Mouse (Mus musculus) kidney, embryonic 14.5 days (tissue): Measurements from ENCODE around the gene Itprip. TPM values are rescaled to one million over a fixed set of nuclear protein-coding genes. Genes with fewer than 3 reads are reported as not detected.

Experiments used
- ATAC-seq: fragments of 200-750 bp; cut with Nextera tagmentation; 2 replicates; pipeline ENCODE4 v1.8.0; 2017; ENCODE audit warnings: moderate number of reproducible peaks, mild to moderate bottlenecking, moderate TSS enrichment, moderate library complexity; ENCODE audit not compliant: low FRiP score, low TSS enrichment
- H3K27ac ChIP-seq: fragments of 300-500 bp; sonication (generic); 2 replicates; pipeline ENCODE4 v1.5.1; 2014; ENCODE audit warnings: low read depth, mild to moderate bottlenecking, low read length, moderate library complexity, mixed read lengths
- H3K27me3 ChIP-seq: fragments of 300-500 bp; sonication (generic); 2 replicates; pipeline ENCODE4 v1.6.1; 2014; ENCODE audit warnings: mild to moderate bottlenecking, low read length; ENCODE audit not compliant: control insufficient read depth, insufficient read depth
- H3K36me3 ChIP-seq: fragments of 300-500 bp; sonication (generic); 2 replicates; pipeline ENCODE4 v1.6.1; 2014; ENCODE audit warnings: low read length, mixed read lengths; ENCODE audit not compliant: control insufficient read depth, insufficient read depth
- H3K4me1 ChIP-seq: fragments of 300-500 bp; sonication (generic); 2 replicates; pipeline ENCODE4 v1.6.1; 2014; ENCODE audit warnings: low read length, mixed read lengths; ENCODE audit not compliant: control insufficient read depth, insufficient read depth
- H3K4me2 ChIP-seq: fragments of 300-500 bp; sonication (generic); replicated peaks from 2 replicates; pipeline ENCODE4 v1.6.1; 2014; ENCODE audit warnings: low read depth, mild to moderate bottlenecking, low read length
- H3K4me3 ChIP-seq: fragments of 300-500 bp; sonication (generic); 2 replicates; pipeline ENCODE4 v1.5.1; 2014; ENCODE audit warnings: mild to moderate bottlenecking, low read length
- H3K9ac ChIP-seq: fragments of 300-500 bp; sonication (generic); 2 replicates; pipeline ENCODE4 v1.6.1; 2014; ENCODE audit warnings: low read depth, mild to moderate bottlenecking, low read length, moderate library complexity
- H3K9me3 ChIP-seq: fragments of 300-500 bp; sonication (generic); 2 replicates; pipeline ENCODE4 v1.6.1; 2016; ENCODE audit warnings: low read length; ENCODE audit not compliant: control insufficient read depth
- WGBS: fragments of 180-500 bp; shearing (Covaris S2); extraction: QIAGEN DNeasy Blood & Tissue Kit; methylation state at CpG from one replicate; pipeline ENCODE4 v1.1.7; 2014; 5-methylcytosine and 5-hydroxymethylcytosine counted together
- polyA plus RNA-seq: library from polyadenylated mRNA; unstranded; fragments of >200 nt; fragmentation: Nextera tagmentation; extraction: Ambion mirVana; gene quantifications from 2 replicates; pipeline ENCODE4 v1.2.1, GENCODE M21; 2014

The Itprip gene
- polyA plus RNA-seq: 8.3 and 14.6 TPM in 2 replicates

DNA sequence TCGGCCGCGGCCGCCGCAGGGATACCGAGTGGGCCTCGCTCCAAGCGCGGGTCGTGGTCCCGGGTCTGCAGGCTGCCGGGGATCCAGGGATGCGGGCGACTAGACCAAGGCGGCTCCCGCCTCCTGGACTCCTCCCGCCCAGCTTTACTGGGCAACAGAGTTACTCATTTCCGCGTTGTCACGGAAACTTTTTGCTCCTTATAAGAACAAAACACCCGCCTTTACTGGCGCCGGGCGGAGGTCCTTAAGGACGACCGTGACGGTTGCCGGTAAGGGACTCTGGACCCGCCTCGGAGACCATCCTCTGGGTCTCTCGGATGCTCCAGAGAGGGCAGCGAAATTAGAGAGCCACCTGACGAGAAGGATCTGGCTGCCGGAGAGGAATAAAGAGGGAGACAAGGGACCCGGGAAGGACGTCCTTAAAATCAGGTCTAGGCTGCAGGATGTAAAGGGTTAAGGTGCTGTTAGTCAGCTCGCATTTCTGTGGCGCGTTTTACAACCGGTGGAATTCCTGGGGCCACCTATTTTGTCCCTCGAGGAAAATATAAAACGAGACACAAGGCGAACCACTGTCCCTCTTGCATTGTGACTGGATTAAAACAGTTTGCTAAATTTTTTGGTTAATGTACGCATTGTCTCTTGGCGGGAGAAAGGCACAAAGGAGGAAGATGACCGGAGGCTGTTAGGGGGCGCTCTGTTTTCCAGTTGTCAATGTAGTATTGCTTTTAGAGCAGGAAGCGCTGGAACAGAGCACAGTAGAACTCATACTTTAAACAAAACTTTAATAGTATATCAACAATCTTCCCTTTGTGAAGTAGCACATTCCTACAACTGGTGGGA lies at the start of gene Itprip, which contains the start of gene Cfap43:
Itprip (minus strand) TSS at position 174 of the 840 bp plus-strand sequence.
Cfap43 (minus strand) TSS at position 162 of the 840 bp plus-strand sequence.
- WGBS: under 1% methylated on average over 48 of the region's 48 CpGs
- peak within 1 kb of the TSS; percentile 80 for H3K9ac ChIP-seq
- H3K36me3 ChIP-seq: no peaks in the 10 kb centered on the region
- no peaks in the 10 kb centered on the region for H3K9me3 ChIP-seq
- H3K27ac ChIP-seq: peak within 1 kb of the TSS; percentile 94
- H3K4me2 ChIP-seq: peak within 1 kb of the TSS; percentile 75
- no peaks in the 10 kb centered on the region for H3K27me3 ChIP-seq
- H3K4me1 ChIP-seq: peaks cover 24% of the 10 kb centered on the region
- peak within 1 kb of the TSS; percentile 76 for H3K4me3 ChIP-seq
- ATAC-seq: peak; percentile 91

DNA sequence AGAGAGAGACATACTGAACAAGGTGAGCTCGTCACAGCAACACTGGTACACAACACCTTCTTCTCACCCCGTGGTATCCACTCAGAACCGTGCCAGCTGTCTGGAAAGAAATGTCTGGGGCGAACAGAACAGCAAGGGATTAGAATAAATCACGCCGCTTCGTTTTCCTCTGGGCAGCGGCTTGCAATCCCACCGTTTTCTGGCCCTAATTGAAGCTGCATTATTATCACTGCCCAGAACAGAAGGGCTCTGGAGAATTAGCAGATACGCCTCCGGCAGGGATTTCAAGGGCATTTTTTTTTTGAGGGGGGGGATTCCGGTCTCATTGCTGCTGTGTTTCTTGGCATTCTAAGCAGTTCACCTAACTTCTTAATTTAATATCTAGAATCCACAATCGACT lies 39.1 kb upstream of the Itprip start:
- no peak overlapping the region for H3K4me2 ChIP-seq
- no peak overlapping the region for H3K9ac ChIP-seq
- no peak overlapping the region for H3K4me3 ChIP-seq
- no peaks in the 10 kb centered on the region for H3K36me3 ChIP-seq
- no peaks in the 10 kb centered on the region; the same call in 1 of the 2 replicates for H3K9me3 ChIP-seq
- no peak overlapping the region for H3K27ac ChIP-seq
- no peaks in the 10 kb centered on the region for H3K4me1 ChIP-seq
- 75% methylated on average over 13 of the region's 13 CpGs for WGBS
- no peaks in the 10 kb centered on the region for H3K27me3 ChIP-seq
- no peak for ATAC-seq

DNA sequence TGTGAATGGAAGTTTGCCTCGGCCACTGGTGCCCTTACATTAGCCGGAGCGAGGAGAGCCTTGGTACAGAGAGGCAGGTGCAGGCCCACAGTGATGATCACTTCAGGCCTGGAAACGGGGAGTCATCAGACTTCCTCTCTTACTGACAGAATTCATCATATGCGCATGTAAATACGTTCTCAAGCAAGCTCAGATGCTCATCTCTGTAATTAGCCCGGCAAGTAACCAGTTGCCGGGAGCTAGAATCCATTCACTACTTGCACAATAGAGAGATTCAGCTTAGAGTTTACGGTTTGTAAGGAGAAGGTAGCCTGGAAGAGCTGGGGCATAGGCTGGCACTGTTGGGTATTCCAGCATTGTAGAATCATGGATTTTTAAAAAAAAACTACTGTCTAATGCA lies 34.1 kb upstream of the Itprip start:
- Histone ChIP-seq H3K27ac (no peak overlapping the region), H3K36me3 (no peaks in the 10 kb centered on the region), H3K9ac (no peak overlapping the region), H3K4me1 (no peaks in the 10 kb centered on the region), H3K27me3 (no peaks in the 10 kb centered on the region), H3K4me3 (no peak overlapping the region), H3K9me3 (no peaks in the 10 kb centered on the region), H3K4me2 (no peak overlapping the region)
- ATAC-seq: no peak
- WGBS: 87% methylated on average over 9 of the region's 9 CpGs

DNA sequence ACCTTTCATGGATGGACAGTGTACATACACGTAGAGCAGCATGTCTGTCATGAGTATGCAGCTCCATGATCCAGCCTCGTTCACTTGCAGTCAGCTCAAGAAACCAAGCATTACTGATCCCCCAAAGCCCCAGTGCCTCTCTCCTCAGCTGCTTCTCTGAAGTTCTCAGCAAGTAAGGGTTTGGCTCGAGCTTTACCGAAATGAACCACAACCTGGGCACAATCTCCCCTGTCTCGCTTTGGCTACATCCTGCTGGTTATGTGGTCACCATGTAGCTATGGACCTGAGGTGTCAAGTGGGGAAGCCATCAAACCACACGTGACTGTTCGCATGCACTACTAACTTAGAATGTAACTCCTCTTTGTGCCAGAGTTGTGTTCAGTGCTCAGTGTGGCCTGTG lies 31.8 kb upstream of the Itprip start:
- Histone ChIP-seq H3K36me3 (no peaks in the 10 kb centered on the region), H3K9ac (no peak overlapping the region), H3K27ac (no peak overlapping the region), H3K4me1 (no peaks in the 10 kb centered on the region), H3K4me3 (no peak overlapping the region), H3K4me2 (no peak overlapping the region), H3K9me3 (no peaks in the 10 kb centered on the region), H3K27me3 (no peaks in the 10 kb centered on the region)
- ATAC-seq: no peak
- WGBS: 91% methylated on average over 7 of the region's 7 CpGs

DNA sequence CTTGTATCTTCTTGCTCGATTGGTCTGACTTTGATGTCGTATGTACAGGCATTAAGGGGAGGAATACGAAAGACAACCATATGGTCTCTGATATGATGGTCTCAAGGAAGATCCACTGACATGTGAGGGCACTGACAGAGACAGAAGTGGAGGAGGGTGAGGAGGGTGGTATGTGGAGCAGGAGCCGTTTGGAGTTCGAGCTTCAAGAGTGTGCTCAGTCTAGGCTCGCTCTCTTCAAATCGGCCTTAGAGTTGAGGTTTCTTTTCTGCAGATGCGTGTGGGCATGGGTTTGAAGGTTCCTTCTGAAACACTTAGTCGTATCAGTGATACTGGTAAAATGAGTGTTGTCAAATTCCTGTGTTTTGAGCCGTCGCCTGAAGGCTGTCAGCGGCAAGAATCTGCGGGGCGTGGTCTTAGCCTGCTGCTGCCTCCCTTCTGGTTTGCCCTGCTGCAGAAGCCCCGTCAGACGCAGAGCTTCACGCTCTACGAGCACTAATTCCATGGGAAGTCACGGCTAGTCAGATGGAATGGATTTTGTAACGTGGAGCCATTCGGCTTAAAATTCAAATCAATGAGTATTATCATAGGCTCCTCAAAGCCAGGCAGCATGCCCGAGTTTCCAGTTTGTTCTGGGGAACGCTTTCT lies 27.8 kb upstream of the Itprip start:
- Histone ChIP-seq H3K36me3 (no peaks in the 10 kb centered on the region), H3K27me3 (no peaks in the 10 kb centered on the region), H3K4me3 (no peak overlapping the region), H3K4me1 (no peaks in the 10 kb centered on the region), H3K9me3 (no peaks in the 10 kb centered on the region), H3K27ac (no peak overlapping the region), H3K4me2 (peak overlapping the region; percentile 13), H3K9ac (no peak overlapping the region)
- 49% methylated on average over 23 of the region's 23 CpGs for WGBS
- no peak for ATAC-seq

DNA sequence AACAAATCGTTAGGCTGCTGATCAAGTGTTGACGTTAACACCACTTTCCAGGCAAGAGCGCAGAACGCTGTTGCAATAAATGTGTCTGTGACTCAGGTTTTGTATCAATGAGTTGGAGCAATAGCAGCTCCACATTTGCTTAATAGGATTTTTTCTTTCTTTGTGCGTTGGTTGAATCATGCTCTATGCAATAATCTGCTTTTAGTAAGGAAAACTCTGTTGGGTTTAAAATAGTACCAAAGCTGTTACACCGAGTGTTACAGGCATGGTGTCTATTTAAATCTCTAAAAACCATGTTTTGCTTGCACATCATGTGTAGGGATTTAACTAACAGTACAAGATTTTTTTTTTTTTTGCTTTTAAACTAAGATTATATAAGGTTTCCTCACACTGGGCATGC lies 20.3 kb upstream of the Itprip start:
- no peaks in the 10 kb centered on the region for H3K36me3 ChIP-seq
- H3K27me3 ChIP-seq: peaks cover 11% of the 10 kb centered on the region
- no peak for ATAC-seq
- H3K4me2 ChIP-seq: no peak overlapping the region
- H3K4me3 ChIP-seq: no peak overlapping the region
- H3K9ac ChIP-seq: no peak overlapping the region
- H3K27ac ChIP-seq: no peak overlapping the region
- no peaks in the 10 kb centered on the region for H3K9me3 ChIP-seq
- 84% methylated on average over 6 of the region's 6 CpGs for WGBS
- H3K4me1 ChIP-seq: 0 out of 2 replicates have a peak, but pooled peaks cover 6% of the 10 kb centered on the region

DNA sequence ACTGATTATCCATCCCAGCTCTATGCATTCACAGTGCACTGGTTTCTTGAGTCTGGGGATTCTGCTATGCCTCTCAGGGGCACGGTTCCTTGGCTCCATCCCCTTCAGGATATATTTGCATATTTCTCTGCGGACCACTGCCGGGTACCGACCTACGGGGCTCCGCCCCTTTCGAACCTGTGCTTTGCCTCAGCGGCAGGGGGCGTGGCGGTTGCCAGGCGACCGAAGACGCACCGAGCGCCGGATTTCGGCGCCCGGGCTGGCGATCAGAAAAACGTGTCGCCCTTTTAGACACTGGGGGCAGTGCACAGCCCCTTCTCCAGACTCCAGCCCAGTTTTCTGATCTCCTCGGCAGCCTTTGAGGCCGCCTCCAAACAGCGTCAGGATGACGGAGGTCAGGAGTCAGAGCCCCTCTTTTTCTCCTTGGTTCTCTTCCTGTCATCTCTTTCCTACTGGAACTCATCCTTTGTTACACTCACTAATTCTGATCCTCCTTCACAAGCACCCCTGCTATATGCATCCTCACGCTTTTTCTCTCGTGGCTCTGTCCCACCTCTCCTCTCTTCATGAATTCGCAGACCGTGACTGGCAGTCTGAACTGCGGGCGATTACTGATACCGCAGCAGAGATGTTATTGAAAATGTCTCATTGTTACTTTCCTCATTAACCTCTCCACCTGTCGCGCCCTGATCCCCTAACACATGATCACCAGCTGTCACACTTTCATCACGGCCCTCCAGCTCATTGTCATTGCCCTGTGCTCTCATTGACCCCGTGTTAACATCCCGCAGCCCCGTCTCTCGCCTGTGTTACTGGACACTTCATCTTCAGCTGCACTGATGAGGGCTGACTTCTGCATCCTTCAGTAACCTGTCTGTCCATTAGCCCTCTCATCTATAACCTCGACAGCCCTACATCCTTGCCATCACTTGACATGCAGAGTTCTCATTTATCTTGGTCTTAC lies 18.6 kb upstream of the Itprip start, which contains the start of gene Cfap58:
Cfap58 (plus strand) TSS at position 233 of the 964 bp plus-strand sequence.
- 0 out of 2 replicates have a peak, but pooled peaks cover 6% of the 10 kb centered on the region for H3K4me1 ChIP-seq
- peak within 1 kb of the TSS; percentile 75 for H3K4me2 ChIP-seq
- no peaks in the 10 kb centered on the region for H3K9me3 ChIP-seq
- peak within 1 kb of the TSS; percentile 34; the same call in 1 of the 2 replicates for H3K9ac ChIP-seq
- H3K27me3 ChIP-seq: peaks cover 11% of the 10 kb centered on the region
- H3K27ac ChIP-seq: no peak within 1 kb of the TSS
- H3K4me3 ChIP-seq: peak within 1 kb of the TSS; percentile 39
- 3% methylated on average over 41 of the region's 41 CpGs for WGBS
- ATAC-seq: peak; percentile 85
- H3K36me3 ChIP-seq: no peaks in the 10 kb centered on the region

DNA sequence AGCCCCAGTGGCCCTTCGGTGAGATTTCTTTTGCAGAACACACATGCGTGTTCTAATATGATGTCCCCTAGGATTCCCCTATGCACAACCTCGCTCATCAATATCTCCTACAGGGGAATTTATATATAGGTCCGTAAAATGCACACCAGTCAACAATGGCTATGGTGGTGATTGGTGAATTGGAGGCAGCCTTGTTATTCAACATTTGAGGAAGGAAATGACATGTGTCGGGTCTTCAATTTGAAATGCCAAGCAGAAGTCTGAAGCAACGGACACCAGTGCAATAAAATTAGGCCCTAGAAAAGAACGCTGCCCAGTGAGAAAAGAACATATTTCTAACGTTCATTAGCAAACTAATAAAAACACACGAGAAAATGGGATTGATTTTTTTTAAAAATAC lies 17.8 kb upstream of the Itprip start:
- Histone ChIP-seq H3K36me3 (no peaks in the 10 kb centered on the region), H3K9me3 (no peaks in the 10 kb centered on the region), H3K27ac (no peak overlapping the region), H3K4me1 (0 out of 2 replicates have a peak, but pooled peaks cover 6% of the 10 kb centered on the region), H3K4me3 (no peak overlapping the region), H3K9ac (no peak overlapping the region), H3K4me2 (peak overlapping the region; percentile 75), H3K27me3 (peaks cover 11% of the 10 kb centered on the region)
- no peak for ATAC-seq
- 67% methylated on average over 9 of the region's 9 CpGs for WGBS
